Mouse (Mus musculus): ENCODE data around the gene Oxld1.
A peak's percentile ranks its signal among the peaks of the same experiment; 100 is the strongest.

Gene Oxld1

GRCm38 (mm10) chr11:120457772-120458751, at the start of gene Oxld1, which contains the start of gene Ccdc137:
Gene Oxld1, minus strand, starts transcription at chr11:120458068.
Gene Ccdc137, plus strand, starts transcription at chr11:120458115.
- peak; percentile 94 for DNase-seq

GRCm38 (mm10) chr11:120506899-120507298, 49.0 kb upstream of the Oxld1 start:
- peak; percentile 24 for DNase-seq

- DNase-seq, result no peak
Measured at GRCm38 (mm10) chr11:120505661-120506060, 47.8 kb upstream of the Oxld1 start.

GRCm38 (mm10) chr11:120501701-120502100, 43.8 kb upstream of the Oxld1 start:
- no peak for DNase-seq

GRCm38 (mm10) chr11:120501018-120501417, 43.1 kb upstream of the Oxld1 start:
- DNase-seq, result no peak

GRCm38 (mm10) chr11:120500357-120500756, 42.5 kb upstream of the Oxld1 start:
- no peak for DNase-seq

GRCm38 (mm10) chr11:120499894-120500293, 42.0 kb upstream of the Oxld1 start:
- no peak for DNase-seq

- no peak for DNase-seq
Measured at GRCm38 (mm10) chr11:120498891-120499290, 41.0 kb upstream of the Oxld1 start.

GRCm38 (mm10) chr11:120498226-120498625, 40.4 kb upstream of the Oxld1 start:
- no peak for DNase-seq

- DNase-seq, result no peak
Measured at GRCm38 (mm10) chr11:120497436-120497835, 39.6 kb upstream of the Oxld1 start.

- DNase-seq, result no peak
Measured at GRCm38 (mm10) chr11:120493911-120494310, 36.0 kb upstream of the Oxld1 start.

- DNase-seq, result no peak
Measured at GRCm38 (mm10) chr11:120493351-120493750, 35.5 kb upstream of the Oxld1 start.

- DNase-seq, result no peak
Measured at GRCm38 (mm10) chr11:120492878-120493203, 35.0 kb upstream of the Oxld1 start.

- peak; percentile 60 for DNase-seq
Measured at GRCm38 (mm10) chr11:120492024-120492877, 34.4 kb upstream of the Oxld1 start.

GRCm38 (mm10) chr11:120491317-120492023, 33.6 kb upstream of the Oxld1 start, which contains the start of gene Slc25a10:
Gene Slc25a10, plus strand, starts transcription at chr11:120491840.
- DNase-seq, result peak; percentile 97

- no peak for DNase-seq
Measured at GRCm38 (mm10) chr11:120490291-120491046, 32.6 kb upstream of the Oxld1 start.

- peak; percentile 83 for DNase-seq
Measured at GRCm38 (mm10) chr11:120489054-120489761, 31.3 kb upstream of the Oxld1 start.

- DNase-seq, result no peak
Measured at GRCm38 (mm10) chr11:120488516-120488915, 30.6 kb upstream of the Oxld1 start.

- DNase-seq, result no peak
Measured at GRCm38 (mm10) chr11:120485251-120485650, 27.4 kb upstream of the Oxld1 start.

- DNase-seq, result peak; percentile 100
Measured at GRCm38 (mm10) chr11:120484265-120484981, 26.6 kb upstream of the Oxld1 start, which contains the start of gene Mrpl12. Gene Mrpl12, plus strand, starts transcription at chr11:120484613.

Measured in embryo, embryonic 11 days (tissue).